Mouse (Mus musculus): ENCODE measurements around the gene Gm1604a.
"Not testable (repeated sequence)": the region's sequence is repeated elsewhere in the genome, so short reads cannot be mapped to it uniquely, and the experiment has no call there.

GRCm38 (mm10) chr17:7003392-7003791 lies 22.0 kb upstream of the Gm1604a start:
- not testable (repeated sequence) for TF ChIP-seq CTCF (IDR thresholded peaks at IDR 0.05; ENCODE audit: borderline replicate concordance, control insufficient read depth, extremely low read depth, insufficient read depth, low read length, poor library complexity); POLR2A (IDR thresholded peaks at IDR 0.05; ENCODE audit: control insufficient read depth, extremely low read depth, insufficient read depth, low read length, poor library complexity)
